Mouse (Mus musculus) forelimb bud, embryonic 11.5 days (tissue): ENCODE data around the gene Mrps7.
A peak's percentile ranks its signal among the peaks of the same experiment; 100 is the strongest.
"Not testable (repeated sequence)": the region's sequence is repeated elsewhere in the genome, so short reads cannot be mapped to it uniquely, and the experiment has no call there.

Source experiments
- DNase-seq: peaks from one replicate; pipeline ENCODE4 v3.0.0-alpha.2; 2012; ENCODE audit warnings: low read depth, low spot score

Mrps7 gene

DNA sequence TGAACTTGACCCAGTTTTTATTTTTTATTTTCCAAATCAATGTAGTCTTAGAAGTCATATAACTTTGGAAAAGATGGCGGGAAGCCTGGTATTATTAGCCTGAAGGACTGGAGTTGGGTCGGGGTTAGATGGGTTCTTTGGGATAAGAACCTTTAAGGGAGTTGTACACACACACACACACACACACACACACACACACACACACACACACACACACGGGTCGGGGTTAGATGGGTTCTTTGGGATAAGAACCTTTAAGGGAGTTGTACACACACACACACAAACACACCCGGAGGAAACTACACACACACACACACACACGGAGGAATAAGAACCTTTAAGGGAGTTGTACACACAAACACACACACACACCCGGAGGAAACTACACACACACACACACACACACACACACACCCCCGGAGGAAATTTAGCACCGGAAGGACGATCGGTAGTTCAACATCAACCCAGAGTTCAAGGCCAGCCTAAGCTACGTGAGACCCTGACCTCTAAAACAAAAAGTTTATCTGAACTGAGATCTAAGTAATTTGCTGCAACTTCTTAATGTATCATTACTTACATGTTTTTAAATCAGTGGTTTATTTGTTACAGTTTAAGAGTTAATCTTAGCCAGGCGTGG lies 24.9 kb downstream of the Mrps7 start:
- no peak for DNase-seq

DNA sequence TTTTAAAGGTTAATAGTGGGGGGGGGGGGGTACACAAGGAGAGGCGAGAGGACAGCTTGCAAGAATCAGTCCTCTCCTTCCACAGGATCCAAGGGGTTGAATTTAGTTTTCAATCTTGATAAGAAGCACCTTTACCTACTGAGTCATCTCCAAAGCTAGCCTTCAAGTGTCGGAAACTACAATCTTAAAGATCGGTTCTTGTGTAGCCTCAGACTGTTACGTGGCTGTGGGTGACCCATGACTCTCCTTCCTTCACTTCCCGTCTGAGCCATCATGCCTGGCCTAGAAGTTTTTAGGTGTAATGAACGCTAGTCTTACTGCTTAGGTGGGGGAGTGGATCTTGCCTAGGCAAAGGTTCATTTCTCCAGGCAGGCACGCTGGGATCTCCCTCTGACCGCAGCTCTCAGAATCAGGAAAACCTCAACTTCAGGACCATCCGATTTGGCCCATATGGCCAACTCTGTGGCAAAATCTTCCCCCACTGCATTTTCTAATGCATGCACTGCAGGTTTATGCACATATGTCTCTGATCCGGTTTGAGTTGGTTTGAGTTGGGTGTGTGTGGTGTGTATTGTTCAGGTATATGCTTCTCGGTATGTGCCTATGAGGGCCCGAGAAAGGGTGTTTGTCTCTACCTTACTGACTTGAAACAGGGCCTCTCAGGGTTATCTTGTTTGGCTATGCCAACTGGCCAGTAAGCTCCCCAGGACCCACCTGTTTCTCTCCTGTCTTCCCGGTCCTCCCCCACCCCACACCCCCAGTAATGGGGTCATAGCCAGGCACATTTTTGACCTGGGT lies 26.2 kb downstream of the Mrps7 start:
- DNase-seq = no peak

DNA sequence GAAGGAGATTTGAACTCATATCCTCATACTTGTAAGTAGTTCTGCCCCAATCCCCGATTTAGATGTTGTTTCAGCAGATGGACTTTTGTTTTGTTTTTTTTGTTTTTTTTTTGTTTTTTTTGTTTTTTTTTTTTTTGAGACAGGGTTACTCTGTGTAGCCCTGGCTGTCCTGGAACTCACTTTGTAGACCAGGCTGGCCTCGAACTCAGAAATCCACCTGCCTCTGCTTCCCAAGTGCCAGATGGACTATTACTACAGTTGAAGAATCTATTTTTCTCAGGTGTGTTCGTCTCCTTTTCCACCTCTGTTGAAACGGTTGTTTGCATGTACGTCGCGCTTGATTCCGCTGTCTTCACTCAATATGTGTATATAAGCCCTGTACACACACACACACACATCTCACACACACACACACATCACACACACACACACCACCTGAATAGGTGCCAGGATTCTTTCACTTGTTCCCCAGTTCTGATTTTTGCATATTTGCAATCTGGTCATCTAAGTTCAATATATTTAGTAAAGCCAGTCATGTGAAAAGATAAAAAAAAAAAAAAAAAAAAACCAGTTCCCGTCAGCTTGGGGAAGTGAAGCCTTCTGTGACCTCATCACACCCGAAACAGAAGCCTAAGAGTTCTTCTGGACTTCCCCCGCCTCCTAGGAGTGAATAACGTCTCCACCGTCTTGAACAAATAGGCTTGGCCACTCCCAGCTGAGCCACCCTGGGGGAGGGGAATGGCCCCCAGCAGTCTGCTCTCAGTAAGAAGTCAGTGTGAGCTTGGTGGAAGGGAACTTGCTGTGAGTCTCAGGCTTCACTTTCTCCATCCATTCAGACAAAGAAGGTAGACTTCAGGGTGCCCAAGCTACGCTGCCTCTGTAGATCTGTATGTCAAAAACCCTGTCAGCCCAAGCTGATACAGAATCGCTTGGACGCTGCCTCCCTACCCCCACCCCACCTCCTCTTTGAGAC lies 27.1 kb downstream of the Mrps7 start:
- DNase-seq = no peak

DNA sequence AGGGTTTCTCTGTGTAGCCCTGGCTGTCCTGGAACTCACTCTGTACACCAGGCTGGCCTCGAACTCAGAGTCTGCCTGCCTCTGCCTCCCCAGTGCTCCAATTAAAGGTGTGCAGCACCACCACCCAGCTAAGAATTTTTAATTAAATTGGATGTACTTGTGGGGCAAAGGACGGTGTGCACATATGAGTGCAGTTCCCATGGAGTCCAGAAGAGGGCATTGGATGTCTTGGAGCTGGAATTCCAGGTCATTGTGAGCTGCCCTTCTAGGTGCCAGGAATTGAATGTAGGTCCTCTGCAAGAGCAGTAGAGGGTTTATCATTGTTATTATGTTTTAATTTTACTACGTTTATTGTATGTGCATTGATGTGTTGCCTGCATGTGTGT lies 27.8 kb downstream of the Mrps7 start:
- DNase-seq = peak; percentile 48

DNA sequence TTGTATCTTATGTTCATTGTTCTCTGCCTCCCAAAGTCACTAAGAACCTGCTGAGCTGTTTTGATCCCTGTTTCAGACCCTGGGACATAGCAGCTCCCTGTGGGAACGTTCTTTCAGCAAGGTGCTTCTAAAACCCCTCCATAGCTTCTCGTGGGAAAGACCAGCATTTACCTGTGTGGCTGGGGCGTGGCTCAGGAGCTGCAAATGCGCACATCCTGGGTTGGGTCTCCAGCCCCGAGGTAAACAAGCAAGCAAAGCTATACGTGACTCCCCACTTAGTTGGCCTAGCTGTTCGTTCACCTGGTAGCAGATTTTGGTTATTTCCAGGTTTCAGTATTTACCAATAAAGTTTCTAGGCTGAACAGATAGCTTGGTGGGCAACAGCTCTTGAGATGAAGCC lies 28.5 kb downstream of the Mrps7 start:
- no peak for DNase-seq

DNA sequence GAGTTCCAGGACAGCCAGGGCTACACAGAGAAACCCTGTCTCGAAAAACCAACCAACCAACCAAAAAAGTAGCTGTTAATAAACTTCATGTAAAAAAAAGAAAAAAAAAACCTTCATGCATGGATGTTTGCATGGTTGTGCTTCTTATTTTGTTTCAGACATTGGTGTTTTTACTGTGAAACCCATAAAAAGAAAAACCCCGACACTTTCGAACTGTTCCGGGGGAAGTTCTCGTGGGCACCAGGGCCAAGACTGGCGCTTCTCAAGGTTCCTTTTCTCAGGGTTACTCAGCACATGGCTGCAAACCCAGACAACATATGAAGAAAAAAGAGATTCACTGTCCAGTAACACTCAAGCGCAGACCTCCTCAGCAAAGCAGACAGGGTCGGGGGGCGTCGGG lies 29.1 kb downstream of the Mrps7 start:
- DNase-seq = no peak

DNA sequence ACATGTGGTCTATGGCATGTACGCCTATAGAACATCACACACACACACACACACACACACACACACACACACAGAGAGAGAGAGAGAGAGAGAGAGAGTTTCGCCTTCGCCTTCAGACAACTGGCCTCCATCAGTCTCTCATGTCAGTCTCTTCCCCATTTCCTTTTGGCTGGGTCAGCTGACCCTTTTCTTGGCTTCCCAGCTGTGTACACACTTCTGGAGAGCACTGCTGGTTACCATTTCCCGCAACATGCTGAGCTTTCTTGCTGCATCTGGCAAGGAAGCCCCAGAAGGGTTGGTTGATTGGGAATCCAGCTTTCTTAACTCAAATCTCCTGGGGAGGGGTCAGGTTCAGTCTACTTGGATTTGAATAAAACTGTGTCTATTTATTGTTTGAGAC lies 30.4 kb downstream of the Mrps7 start:
- no peak for DNase-seq

DNA sequence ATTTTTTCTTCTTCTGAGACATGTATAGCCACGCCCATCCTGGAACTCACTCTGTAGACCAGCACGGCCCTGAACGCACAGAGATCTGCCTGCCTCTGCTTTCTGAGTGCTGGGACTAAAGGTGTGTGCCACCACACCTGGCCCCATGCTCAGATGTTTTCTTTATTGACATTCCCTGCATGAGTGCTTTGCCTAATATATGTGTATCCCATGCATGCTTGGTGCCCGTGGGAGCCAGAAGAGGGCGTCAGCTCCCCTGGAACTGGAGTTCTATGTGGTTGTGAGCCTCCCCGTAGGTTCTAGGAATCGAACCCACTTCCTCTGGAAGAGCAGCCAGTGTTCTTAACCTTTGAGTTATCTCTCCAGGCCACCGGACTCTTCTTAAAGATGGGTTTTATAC lies 31.3 kb downstream of the Mrps7 start:
- no peak for DNase-seq

DNA sequence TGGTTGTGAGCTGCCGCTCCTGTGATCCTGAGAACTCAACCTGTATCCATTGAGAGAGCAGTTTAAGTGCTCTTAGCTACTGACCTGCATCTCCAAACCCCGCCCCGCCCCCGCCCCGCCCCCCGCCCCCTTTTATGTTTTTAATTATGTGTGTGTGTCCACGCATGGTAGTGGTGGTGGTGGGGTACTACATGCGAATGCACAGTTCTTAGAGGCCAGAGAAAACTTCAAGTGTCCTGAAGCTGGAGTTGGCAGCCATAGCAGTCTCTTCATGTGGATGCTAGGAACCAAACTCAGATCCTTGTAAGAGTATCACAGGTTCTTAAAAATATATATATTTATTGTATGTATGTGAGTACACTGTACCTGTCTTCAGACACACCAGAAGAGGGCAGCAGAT lies 31.8 kb downstream of the Mrps7 start:
- no peak for DNase-seq

DNA sequence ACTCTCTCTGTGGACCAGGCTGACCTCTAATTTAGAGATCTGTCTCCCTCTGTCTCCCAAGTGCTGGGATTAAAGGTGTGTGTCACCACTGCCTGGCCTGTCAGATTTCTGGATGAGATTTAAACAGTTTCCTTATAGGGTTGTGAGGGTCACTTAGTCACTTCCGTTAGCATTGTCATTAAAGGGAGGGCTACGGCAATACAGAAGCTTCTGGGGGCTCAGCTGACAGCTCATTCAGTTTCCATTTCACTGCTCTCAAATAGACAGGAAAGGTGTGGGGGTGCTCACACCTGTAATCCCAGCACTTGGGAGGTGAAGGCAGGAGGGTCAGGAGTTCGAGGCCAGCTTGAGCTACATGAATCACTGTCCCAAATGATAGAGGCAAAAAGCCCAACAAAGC lies 33.2 kb downstream of the Mrps7 start:
- no peak for DNase-seq

DNA sequence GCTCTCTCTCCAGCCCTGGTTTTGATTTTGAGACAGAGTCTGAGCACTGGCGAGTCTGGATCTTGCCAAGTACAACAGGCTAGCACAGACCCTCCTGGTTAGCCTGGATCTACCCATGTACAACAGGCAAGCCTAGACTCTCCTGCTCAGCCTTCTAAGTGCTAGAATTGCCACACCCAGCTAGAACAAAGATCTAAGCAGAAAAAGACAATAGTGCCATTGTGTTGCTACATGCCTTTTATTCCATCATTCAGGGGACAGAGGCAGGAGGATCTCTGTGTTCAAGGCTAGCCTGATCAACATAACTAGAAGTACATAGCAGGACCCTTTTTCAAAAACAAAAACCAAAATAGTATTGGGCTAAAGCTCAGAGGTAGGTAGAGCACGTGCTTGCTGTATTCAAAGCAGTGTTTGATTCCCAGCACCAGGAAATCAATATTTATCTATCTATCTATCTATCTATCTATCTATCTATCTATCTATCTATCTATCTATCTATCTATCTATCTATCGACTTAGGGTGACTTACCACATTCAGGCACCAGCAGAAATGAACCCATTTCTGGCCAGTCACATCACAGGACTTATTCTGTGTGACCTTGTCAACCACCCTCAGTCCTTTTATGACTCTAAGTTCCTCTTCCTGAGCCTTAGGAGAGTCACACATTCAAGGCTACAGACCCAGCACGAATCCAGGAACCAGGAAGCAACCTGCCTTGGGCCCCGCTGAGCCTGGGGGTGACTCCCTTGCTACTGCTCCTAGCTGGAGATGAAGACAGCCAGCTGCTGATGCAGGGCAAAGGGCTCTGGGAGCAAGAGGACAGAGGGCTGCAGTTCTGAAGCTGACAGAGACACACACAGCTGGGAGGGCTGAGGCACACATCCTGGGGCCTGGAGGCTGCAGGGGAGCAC lies 35.0 kb downstream of the Mrps7 start:
- DNase-seq = no peak

DNA sequence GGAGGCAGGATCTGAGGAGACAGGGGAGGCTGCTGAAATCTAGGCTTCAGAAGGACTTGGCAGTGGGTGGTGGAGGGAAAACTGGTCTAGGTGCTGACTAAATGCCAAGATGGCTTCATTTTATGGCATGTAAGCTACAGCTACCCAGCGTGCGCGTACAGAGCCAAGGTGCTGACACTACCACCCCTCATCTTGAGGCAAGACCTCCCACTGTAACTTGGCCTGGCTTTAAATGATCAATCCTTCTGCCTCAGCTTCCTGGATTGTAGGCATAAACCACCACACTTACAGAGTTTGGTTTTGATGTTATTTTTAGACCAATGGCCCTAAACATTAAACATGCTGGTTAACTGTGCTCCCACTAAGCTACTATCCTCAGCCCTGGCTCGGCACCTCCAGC lies 35.8 kb downstream of the Mrps7 start:
- DNase-seq = no peak

DNA sequence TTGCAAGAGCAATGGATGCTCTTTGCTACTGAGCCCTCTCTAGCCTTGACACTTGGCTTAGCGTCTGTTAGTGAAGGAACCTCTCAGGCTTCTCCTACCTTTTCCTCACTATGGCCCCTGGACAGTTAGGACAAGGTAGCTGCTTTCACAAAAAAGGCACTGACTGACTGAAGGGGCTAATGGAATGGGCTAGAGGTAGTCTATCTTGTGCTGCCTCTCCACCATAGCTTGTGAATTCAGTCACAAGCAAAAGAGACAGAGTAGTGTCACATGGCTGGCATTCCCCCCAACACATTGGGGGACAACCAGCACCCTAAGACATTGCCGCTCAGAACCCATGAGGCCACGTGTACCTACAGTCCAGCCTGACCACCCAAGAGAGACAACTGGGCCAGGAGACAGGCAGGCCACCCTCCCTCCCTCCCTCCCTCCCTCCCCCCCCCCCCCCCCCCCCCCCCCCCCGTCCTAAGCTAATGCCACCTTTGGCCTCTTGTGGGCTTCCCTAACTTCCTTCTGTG lies 36.6 kb downstream of the Mrps7 start:
- no peak for DNase-seq

DNA sequence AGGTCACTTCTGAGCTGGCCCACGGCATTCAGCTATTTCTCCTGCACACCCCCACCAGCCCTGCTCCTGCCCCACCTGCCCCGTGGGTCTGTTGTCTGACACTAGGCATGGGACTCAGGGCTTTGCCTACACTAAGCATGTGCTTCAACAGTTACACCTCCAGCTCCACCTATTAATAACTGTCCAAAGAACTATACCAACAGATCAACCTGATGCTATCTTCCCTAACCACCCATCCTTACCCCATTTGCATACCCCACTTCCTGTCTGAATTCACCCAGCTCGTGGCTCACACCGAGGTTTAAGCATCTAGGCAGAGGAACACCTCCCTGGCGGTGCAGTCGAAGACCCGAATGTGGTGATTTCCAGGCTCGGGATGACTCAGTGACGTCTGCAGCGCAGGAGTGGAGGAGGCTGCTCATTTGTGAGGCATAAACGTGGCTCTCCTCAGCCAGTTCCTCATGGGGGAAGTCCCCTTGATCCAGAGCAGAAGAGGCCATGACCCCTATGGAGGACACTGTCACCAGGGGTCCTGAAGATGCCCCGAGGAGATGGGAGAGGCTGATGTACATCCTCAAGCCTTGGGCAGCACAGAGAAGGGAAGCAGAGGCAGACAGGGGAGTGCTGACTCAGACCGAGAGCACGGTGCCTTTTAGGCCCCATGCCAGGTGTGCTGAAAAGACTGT lies 37.4 kb downstream of the Mrps7 start:
- DNase-seq = no peak

DNA sequence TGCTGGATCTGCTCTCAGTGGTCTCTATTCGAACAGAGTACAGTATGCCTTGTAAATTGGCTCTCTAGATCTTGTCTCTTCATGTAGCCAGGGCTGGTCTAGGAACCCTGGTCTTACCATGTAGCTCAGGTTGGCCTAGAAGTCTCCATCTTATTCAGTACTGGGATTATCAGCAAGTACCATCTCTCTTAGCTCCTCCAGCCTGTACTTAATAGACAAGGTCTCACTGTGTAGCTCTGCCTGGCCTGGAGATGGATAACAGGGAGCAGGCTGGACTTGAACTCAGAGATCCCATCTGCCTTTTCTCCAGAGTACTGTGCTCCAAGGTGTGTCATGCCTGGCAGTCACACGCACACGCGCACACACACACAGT lies 37.9 kb downstream of the Mrps7 start:
- no peak for DNase-seq

DNA sequence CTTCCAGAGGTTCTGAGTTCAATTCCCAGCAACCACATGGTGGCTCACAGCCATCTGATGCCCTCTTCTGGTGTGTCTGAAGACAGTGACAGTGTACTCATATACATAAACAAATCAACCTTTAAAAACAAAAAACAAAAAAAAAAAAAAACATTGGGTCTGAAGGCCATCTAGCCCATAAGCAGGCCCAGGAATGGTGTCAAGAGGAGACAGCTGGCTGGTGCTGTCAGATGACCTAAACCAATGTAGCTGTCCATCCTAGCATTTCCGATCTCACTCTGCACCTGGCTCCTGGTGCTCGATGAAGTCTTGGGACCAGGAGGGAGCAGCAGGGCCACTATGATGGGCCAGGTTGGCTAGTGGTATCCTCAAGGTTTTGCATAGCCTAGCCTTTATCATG lies 39.0 kb downstream of the Mrps7 start:
- DNase-seq = no peak

DNA sequence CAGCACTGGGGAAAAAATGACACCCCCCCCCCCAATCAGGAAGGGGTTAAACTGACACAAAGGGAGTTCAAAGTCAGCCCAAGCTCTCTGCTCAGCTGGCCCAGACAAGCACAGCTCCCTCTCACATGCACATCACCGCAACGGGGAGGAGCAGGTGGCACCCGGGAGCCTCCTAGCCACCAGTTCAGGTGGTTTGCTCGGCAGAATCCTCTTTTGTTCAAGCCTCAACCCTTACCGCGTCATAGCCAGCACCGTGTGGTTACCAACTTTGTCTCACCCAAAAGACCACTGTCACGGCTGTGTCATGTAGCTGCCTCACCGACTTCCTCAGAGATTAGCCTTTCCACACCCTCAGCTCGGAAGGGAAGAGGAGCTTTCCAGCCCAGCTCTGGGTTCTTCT lies 39.5 kb downstream of the Mrps7 start:
- DNase-seq = no peak

DNA sequence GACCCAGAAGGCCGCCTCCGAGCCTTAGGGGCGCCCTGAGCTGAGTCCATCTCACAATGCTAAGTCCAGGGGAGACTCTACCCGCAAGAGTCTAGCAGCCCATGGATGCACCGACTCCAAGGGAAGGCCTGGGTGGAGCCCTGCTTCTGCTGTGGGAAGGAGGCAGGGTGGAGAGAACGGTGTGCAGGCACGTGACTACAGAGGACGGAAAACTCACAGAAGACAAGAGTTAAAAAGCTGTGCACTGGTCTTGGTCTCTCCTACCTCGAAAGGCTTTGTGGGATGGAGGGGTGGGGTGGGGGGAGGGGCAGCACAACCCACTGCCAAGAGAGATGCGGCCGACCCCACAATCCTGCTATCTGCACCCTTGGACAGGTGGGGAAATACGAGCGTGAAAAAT lies 40.6 kb downstream of the Mrps7 start:
- no peak for DNase-seq

DNA sequence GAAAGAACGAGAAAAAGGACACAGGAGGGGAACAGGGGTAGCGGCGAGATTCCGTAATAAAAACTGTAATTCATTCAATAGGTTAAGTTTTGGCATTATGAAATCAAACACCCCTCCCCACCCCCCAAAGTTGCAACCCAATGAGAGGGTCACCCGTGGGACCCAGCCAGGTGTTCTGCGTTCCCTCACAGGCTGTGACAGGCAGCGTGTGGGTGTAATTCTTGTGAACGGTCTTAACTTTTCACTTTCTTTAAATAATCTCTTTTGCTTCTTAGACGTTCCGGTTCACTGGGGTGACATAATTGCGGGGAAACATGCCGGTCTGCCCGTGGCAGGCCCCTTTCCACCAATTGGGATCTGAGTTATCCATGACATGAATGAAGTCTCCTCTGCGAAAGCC lies 41.8 kb downstream of the Mrps7 start:
- not testable (repeated sequence) for DNase-seq

DNA sequence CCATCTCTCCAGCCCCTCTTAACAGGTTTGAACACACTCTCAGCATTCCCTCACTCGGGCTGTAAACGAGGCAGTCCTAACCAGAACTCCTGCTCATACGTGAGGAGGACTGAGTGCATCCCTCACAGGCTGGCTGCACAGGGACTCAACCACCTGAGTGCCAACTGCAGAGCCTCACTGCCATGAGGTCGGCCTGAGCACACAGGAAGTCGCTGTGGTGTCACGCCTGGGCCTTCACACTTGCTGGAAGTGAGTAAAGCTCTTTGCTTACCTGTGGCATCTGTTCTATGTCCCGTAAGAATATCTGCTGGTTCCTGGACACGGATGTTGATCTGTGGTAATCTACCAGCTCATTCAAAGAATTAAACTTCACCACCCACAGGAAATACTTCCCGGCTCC lies 42.7 kb downstream of the Mrps7 start:
- DNase-seq = no peak

DNA sequence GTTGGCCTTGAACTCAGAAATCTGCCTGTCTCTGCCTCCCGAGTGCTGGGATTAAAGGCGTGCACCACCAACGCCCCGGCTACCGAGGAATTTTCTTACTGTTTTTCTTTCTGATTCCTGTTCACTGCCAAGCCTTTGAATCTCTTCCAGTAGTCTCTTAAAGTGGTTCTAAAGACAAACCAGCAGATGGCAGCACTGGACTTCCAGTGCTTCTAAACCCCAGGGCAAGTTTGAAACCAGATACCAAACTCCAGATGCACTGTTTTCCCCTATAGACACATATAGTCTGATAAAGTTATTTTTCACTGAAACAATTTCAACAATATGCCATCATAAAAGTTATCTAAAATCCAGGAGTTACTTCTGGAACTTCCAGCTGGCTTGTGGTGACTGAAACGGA lies 43.7 kb downstream of the Mrps7 start:
- DNase-seq = peak; percentile 81
